Mouse (Mus musculus) olfactory bulb, adult 2 months (tissue): ENCODE data around the gene Antxr2. TPM values are rescaled to one million over a fixed set of nuclear protein-coding genes. Genes with fewer than 3 reads are reported as not detected.

ENCODE experiments used
- H3K27ac ChIP-seq: fragments of 200-500 bp; 2 replicates; pipeline ENCODE4 v1.5.1; 2012; ENCODE audit warnings: low read depth, low read length; ENCODE audit not compliant: insufficient read depth
- H3K4me1 ChIP-seq: fragments of 200-500 bp; 2 replicates; pipeline ENCODE4 v1.6.1; 2012; ENCODE audit warnings: low read length; ENCODE audit not compliant: control insufficient read depth, insufficient read depth
- H3K4me3 ChIP-seq: fragments of 200-500 bp; 2 replicates; pipeline ENCODE4 v1.5.1; 2012; ENCODE audit warnings: mild to moderate bottlenecking, low read depth, low read length, moderate library complexity; ENCODE audit not compliant: insufficient read depth
- CTCF ChIP-seq: fragments of 200-500 bp; IDR thresholded peaks from 2 replicates; pipeline ENCODE4 v1.5.1; 2012; ENCODE audit warnings: low read depth, mild to moderate bottlenecking, low read length, moderate library complexity; ENCODE audit not compliant: insufficient read depth
- POLR2A ChIP-seq: fragments of 200-500 bp; IDR thresholded peaks from 2 replicates; pipeline ENCODE4 v1.6.1; 2012; ENCODE audit warnings: mild to moderate bottlenecking, low read depth, low read length, moderate library complexity; ENCODE audit not compliant: insufficient read depth
- WGBS: fragments of 180-500 bp; shearing (Covaris S2); methylation state at CpG from one replicate; pipeline ENCODE4 v1.1.7; 2018; 5-methylcytosine and 5-hydroxymethylcytosine counted together
- polyA plus RNA-seq: library from polyadenylated mRNA; stranded (reverse); fragments of >200 nt; gene quantifications from 2 replicates; pipeline ENCODE4 v1.2.4, GENCODE M21; 2012; ENCODE audit warnings: low replicate concordance; ENCODE audit not compliant: missing spikeins, insufficient read depth, insufficient read length

The Antxr2 gene
- polyA plus RNA-seq, 1 experiment, result not detected

DNA sequence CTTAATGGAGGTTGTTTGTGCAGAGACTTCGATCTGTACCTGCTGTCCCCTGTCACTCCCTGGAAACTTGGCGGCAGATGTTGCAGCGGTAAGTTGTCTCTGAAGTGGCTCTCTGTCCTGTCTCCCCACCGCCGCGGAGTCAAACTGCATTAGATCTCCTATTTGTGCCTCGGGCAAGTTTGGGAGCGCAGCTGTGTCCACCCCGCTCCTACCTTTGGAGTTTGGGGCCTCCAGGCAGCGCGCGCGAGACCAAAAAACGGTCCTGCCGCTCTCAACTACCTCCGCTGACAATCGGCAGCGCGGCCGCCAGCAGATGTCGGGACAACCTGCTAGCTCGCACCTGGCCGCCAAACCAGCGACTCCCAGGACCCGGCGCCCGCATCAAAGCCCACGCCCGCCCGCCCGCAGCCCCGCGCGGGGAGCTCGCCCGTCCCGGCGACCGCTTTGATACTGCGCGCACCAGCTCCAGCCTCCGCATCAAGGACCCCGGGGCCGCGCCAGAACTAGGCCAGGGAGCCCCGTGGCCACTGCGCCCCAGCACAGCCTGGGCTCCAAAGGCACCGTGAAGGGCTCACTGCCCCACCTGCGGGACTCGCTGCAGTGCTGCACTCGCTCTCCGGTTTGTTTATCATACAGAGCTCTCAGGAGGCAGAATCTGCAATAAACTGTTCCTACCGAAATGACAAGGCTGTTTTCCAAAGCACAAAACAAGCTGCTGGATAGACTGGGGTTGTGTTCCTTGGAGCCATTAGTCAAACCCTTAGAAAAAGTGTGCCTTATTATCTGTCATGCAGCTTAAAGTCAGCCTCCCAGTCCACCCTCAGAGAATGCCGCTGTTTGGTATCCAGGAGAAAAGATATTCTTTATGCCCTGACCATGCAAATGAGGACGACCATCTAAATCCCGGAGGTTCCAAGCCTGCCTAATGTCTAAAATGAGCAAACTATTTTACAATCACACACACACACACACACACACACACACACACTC is 95.4 kb downstream of the Antxr2 start:
- peaks cover 7% of the 10 kb centered on the region for H3K4me1 ChIP-seq
- 6% methylated on average over 56 of the region's 56 CpGs for WGBS
- TF ChIP-seq CTCF (no peak), POLR2A (no peak)
- H3K4me3 ChIP-seq, result peak overlapping the region; percentile 45
- no peak overlapping the region for H3K27ac ChIP-seq

DNA sequence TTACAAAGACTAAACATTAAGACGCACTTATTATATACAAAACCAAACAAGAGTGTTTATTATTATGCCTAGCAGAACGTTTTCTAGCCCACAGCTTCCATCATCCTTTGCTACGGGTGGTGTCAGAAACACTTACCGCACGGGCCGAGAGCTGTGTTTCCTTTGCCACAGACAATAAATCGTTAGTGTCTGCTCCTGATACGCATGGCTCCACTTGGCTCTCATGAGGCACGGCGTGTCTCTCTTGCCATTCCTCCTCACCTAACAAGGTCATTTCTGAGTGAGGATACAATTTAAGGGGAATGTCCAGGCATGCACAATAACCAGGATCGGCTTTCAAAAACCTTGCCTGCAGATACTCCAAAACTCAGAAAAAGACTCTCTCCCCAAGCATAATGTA is 113.2 kb downstream of the Antxr2 start:
- 80% methylated on average over 11 of the region's 11 CpGs for WGBS
- TF ChIP-seq CTCF (no peak), POLR2A (no peak)
- Histone ChIP-seq H3K4me3 (no peak overlapping the region), H3K4me1 (no peaks in the 10 kb centered on the region), H3K27ac (no peak overlapping the region)

DNA sequence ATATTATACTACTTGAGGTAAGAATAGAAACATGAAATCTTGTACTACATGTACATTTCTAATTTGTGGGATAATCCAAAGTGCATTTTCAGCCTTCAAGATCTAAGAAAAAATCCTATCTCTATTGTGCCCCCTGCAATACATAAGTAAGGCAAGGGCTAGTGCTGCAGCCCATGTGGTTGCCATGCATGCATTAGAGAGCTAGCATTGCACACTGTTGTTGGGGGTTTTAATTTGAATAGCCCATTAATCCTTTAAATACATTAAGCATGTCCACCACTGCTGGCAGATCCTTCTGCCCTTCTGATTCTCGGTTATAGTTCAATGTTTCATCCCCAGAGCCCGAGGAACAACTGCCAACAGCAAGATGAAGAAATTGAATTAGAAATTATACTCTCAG is 116.0 kb downstream of the Antxr2 start:
- Histone ChIP-seq H3K4me3 (no peak overlapping the region), H3K27ac (no peak overlapping the region), H3K4me1 (no peaks in the 10 kb centered on the region)
- WGBS, result 75% methylated on average over 2 of the region's 2 CpGs
- TF ChIP-seq CTCF (no peak), POLR2A (no peak)

DNA sequence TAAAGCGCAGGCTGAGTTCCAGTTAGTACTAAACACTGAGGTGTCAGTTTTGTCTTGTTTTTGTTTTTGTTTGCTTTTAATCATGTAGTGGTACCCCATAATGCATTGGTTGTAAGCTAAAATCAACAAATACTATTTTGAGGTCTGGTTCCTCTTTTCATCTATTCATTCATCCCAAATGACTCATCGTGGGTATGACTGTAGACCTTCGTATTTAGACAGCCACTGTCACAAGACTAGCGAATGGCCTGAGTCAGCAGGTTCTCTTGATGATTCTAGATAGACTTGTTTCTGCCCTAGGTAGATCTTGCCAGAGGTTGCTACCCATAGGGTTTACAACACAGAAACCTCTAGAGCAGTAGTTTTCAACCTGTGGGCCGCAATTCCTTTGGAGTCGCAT is 116.9 kb downstream of the Antxr2 start:
- H3K4me1 ChIP-seq, result no peaks in the 10 kb centered on the region
- WGBS, result 83% methylated on average over 6 of the region's 6 CpGs
- no peak overlapping the region for H3K27ac ChIP-seq
- H3K4me3 ChIP-seq, result no peak overlapping the region
- TF ChIP-seq POLR2A, result no peak
- TF ChIP-seq CTCF, result no peak

DNA sequence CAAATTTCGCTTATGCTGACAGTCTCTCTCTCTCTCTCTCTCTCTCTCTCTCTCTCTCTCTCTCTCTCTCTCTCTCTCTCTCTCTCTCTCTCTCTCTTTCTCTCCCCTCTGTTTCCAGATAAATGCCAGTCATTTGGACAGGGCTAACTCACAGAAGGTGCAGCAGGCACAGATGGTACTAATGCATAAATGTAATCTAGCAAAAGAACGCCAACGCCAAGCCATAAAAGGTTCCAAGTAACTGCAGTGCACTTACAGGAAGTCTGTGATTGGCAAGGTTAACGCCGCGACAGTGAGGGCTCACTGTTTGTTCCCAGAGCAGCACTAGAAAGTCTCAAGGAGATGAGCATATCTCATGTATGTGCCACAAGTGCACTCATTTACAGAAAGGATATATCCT is 123.4 kb downstream of the Antxr2 start:
- WGBS, result 77% methylated on average over 6 of the region's 6 CpGs
- H3K27ac ChIP-seq, result no peak overlapping the region

DNA sequence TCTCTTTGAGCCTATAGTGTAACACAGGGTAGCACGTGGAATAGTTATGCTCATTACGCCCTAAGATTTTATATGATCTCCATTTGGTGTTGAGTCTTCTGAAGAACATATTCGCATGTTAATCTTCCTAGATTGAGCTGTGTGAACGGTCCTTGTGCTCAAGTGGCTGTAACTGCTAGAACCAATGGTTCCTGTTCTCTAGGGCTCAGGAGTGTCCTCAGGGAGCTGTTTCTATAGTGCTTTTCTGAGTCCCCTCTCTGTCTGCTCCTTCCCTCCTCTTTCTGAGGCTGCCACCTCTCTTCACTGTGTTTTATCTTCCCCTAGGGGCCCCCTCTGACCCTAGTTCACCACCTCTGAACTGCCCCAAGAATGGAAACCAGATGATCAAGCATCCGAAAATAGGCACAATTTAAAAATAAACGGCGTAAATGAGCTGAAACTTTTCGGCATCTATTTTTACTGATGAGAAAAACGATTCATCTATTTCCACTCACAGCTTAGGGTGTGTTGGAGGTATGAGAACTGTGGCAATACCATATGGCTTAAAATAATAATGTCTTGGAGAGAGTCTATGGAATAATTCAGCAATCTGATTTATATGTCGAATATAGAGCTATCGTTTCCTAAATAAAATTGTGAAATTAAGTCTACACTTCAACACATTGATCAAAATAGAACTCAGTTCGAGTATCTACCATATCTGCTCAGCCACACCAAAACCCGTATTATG is 124.1 kb downstream of the Antxr2 start:
- Histone ChIP-seq H3K4me1 (no peaks in the 10 kb centered on the region), H3K4me3 (no peak overlapping the region), H3K27ac (no peak overlapping the region)
- WGBS, result 87% methylated on average over 13 of the region's 13 CpGs
- TF ChIP-seq POLR2A, result no peak

More for the DNA sequence above, 123.4 kb downstream of the Antxr2 start:
- no peak overlapping the region for H3K4me3 ChIP-seq
- no peaks in the 10 kb centered on the region for H3K4me1 ChIP-seq
- TF ChIP-seq CTCF (no peak), POLR2A (no peak)

DNA sequence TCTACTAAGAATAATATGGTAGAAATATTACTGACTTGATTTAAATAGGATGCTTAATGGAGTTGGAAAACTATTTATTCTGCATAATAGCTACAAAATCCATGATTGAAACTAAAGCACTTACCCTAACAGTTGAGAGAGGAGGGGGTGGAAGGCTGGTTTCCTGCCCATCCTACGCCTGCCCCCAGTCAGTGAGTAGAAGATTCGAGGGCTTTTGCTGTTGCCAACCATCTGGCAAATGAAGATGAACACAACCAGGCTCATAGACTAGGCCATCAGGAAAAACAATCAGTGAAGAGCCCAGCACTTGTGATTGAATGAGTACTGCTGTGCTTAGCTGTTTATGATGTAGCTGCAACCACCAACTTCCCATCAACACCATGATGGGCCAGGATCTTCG is 125.0 kb downstream of the Antxr2 start:
- H3K4me3 ChIP-seq, result no peak overlapping the region
- WGBS, result 84% methylated on average over 3 of the region's 3 CpGs
- TF ChIP-seq POLR2A, result no peak
- no peak overlapping the region for H3K27ac ChIP-seq
- H3K4me1 ChIP-seq, result no peaks in the 10 kb centered on the region

DNA sequence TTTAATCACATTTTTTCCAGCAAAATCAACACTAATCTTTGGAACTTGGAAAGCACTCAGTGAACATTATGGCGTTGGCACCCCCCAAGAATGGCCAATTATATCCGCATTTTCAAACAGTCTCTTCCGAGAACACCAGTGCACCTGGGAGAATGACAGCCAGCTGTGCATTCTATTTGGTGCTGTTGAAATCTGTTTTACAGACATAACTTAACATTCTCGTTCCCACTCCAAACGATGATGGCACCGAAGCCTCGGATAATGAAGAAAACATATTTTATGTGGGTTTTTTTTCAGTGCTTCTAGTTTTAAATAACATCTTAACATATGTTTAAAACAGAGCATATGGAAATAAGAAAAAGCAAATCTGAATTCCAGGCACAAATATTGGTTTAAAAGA is 129.7 kb downstream of the Antxr2 start:
- Histone ChIP-seq H3K4me3 (no peak overlapping the region), H3K4me1 (no peaks in the 10 kb centered on the region), H3K27ac (no peak overlapping the region)
- WGBS, result 94% methylated on average over 7 of the region's 7 CpGs
- TF ChIP-seq POLR2A, result no peak
- TF ChIP-seq CTCF, result no peak

DNA sequence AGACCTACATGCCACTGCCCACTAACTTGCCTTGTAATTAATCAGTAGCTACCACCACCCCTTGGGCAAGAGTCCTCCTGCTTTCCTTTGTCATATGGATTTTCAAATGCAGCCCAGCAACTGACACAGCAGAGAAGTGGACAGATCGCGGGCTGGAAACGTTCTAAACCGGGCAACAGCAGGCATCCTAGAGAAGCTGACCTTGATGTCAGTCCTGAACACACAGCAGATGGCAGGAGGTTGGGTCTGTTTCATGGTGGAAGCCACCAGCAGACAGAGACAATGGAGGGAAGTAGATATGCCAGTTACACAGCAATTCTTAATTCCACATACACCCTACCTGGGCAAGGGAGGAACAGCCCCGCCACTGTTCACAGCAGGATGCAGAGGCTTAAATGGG is 131.5 kb downstream of the Antxr2 start:
- Histone ChIP-seq H3K4me1 (no peaks in the 10 kb centered on the region), H3K27ac (no peak overlapping the region), H3K4me3 (no peak overlapping the region)
- TF ChIP-seq POLR2A (no peak), CTCF (no peak)
- WGBS, result 91% methylated on average over 5 of the region's 5 CpGs
